Mouse (Mus musculus): Measurements from ENCODE around the gene Abhd13.

- no peak for TF ChIP-seq CTCF (IDR thresholded peaks at IDR 0.05; ENCODE audit: extremely low read depth, insufficient read depth, low read length)
- TF ChIP-seq POLR2A (IDR thresholded peaks at IDR 0.05; ENCODE audit: extremely low read depth, insufficient read depth, low read length): no peak
These were observed 47.6 kb upstream of the Abhd13 start for GRCm38 (mm10) chr8:9929746-9930445.

Data from cortical plate, adult 2 months (tissue).